Comparison of ENCODE assay signal across 18 mouse cellular contexts in the genomic region with DNA sequence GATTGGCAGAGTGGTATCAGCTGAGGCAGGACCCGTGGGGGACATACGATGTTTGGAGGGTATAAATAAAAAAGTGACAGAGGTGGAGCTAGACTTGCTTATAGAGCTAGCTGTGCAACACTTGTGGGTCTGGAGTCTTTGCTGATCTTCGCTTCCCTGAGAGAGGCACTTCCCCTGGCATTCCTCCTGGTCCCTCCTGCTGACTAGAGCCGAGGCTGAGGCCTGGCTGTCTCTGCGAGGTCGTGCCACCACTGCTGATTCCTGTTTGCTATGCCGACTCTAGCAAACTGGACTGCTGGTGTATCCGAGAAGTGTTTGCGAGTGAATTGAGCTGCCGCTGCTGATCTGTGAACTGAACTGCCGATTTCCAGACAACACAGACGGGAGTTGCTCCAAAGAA.
"Had no signal": no experiment of that assay in that cellular context is flagged by ENCODE, and none has a peak within 500 bp of the region (broad histone marks: within the 10 kb centered on the region; RNA-seq: fewer than 3 reads in every experiment).

No protein-coding gene starts in this region.

- DNase-seq: kidney, adult 18-20 months; kidney, adult 8-10 months; kidney, postnatal 25 days; kidney, postnatal 4 days; liver; liver, embryonic 13.5 days; liver, postnatal 0 days had no signal

- H3K27ac ChIP-seq: heart, embryonic 10.5 days; hindbrain, embryonic 10.5 days; hindbrain, embryonic 12.5 days; hindbrain, embryonic 14.5 days; intestine, embryonic 15.5 days; layer of hippocampus, adult 2 months; left cerebral cortex, adult 2 months; limb, embryonic 10.5 days; limb, embryonic 12.5 days; liver, embryonic 13.5 days; liver, embryonic 15.5 days had no signal

- H3K27me3 ChIP-seq: heart, embryonic 12.5 days; hindbrain, embryonic 12.5 days; intestine, embryonic 15.5 days; limb, embryonic 12.5 days; liver, embryonic 13.5 days; liver, embryonic 15.5 days had no signal

- H3K4me3 ChIP-seq: heart, embryonic 10.5 days; heart, embryonic 12.5 days; hindbrain, embryonic 10.5 days; hindbrain, embryonic 12.5 days; intestine, embryonic 15.5 days; layer of hippocampus, adult 2 months; left cerebral cortex, adult 2 months; limb, embryonic 10.5 days; limb, embryonic 12.5 days; liver, embryonic 13.5 days; liver, embryonic 15.5 days had no signal

- H3K4me1 ChIP-seq: hindbrain, embryonic 12.5 days had no signal
